Mouse (Mus musculus): ENCODE data around the gene Zfp512b.

The Zfp512b gene

DNA sequence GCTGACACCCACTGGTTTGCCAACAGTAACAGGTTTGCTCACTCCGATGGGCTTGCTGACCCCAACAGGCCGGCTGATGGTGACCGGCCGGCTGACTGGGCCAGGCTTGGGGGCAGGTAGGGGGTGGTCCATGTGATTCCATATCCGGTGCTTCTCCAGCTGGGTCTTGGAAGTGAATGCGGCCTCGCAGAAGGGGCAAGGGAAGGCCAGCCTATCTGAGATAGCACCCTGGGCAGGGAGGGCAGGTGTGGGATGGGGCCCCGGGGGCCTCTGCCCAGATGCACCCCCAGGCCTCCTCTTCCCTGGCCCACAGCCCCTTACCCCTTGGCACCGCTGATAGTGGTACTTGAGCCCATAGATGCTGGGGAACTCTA, 2.9 kb downstream of the Zfp512b start:
- DNase-seq (ENCODE audit: low spot score in 2 of 2), result no peak

DNA sequence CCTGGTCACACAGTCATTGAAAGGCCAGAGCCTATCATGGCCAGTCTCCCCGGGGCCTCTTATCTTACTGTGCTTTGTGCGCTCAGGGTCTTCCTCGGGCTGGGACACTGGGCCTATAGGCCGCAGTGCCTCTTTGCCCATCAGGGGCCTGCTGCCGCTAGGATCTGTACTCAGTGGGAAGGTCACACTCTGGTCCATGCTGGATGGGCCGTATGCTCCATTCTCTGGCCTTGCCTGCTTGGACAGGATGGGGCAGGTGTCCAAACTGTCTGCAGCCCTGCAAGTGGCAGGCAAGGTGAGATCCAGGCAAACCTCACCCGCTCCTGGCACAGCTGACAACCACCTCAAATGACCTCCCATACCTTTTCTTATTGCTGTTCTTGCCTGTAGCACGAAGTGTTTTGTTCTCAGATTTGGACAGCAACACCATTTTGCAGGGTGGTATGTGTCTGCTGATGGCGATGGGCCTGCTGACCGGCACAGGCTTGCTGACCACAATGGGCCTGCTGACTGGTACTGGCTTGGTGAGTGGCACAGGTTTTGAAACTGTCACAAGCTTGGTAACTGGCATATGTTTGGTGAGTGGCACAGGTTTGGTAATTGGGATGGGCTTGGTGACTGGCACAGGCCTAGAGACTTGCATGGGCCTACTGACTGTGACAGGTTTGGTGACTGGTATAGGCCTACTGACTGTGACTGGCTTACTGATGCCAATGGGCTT, 3.4 kb downstream of the Zfp512b start:
- no peak for DNase-seq (ENCODE audit: low spot score in 2 of 2)

DNA sequence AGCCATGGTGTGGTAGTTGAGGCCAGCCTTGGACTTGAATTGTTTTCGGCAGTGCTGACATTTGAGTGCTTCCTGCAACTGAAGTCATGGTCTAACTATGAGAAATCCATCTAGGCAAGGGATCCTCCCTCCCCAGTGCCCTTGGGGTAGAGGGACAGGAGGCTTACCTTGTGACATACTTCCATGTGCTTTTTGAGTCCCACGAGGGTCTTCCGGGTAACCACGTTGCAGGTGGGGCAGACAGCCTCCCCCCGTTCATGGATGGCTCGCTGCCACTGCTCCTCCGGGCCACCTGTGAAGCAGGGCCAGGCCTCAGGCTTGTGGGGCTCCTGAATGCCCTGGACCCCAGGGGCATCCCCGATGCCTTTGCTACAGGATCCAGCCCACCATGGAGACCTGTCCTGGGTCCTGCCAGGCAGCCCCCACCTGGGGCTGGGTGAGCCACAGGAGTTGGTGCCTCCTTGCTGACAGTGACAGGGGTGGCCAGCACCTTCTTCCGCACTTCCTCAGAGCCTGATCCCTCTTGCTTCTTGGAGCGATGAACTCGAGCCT, 4.3 kb downstream of the Zfp512b start:
- no peak for DNase-seq (ENCODE audit: low spot score in 2 of 2)

DNA sequence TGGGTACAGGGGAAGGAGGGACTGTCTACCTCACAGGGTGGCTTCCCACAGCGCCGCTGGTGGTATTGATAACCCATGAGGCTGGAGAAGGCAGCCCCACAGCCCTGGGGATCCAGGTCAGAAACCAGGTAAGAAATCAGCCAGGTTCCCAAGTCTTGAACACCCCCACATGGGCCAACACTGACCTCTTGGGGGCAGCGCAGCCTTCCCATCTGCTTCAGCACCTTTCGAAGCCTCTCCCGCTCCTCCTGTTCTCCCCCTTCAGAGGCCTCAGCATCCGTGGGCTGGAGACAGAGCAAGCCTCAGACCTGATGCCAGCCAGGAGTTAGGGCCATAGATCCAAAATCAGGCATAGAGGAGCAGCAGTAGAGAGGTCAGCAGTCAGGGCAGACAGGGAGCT, 4.8 kb downstream of the Zfp512b start:
- DNase-seq (ENCODE audit: low spot score in 2 of 2), result no peak

DNA sequence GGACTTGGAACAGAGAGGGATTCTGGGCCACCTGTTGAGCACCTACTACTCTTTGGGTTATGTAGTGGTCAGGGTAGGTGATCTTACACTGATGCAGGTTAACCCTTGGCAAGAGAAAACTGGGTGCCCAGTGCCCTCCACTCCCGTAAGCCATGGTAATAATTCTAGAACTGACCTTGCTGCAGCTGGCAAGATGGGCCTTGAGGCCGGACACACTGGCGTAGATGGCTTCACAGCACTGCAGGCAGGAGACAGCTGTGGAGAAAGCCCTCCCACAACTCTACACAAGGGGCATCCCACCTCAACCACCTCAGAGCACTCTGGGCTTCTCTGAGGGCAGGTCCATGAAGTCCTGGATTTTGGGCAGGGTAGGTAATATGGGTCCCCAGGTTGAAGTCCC, 6.5 kb downstream of the Zfp512b start:
- DNase-seq (ENCODE audit: low spot score in 2 of 2), result no peak

DNA sequence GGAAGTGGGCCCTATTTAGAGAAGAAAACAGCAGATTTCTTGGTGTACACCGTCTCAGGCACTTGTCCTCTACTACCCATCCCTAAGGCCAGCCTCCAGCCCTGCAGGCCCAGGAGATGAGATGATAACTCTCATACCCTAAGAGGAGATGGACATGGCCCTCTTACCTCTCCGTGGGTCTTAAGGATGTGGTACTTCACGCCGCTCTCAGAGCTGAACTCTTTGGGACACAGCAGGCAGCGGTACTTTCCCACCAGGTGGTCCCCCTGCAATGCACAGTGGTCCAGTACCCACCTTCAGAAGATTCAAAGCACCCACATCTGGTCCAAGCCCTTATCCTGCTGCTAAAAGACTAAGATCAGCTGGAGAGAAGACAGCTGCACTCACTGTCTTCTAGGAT, 7.1 kb downstream of the Zfp512b start:
- no peak for DNase-seq (ENCODE audit: low spot score in 2 of 2)

DNA sequence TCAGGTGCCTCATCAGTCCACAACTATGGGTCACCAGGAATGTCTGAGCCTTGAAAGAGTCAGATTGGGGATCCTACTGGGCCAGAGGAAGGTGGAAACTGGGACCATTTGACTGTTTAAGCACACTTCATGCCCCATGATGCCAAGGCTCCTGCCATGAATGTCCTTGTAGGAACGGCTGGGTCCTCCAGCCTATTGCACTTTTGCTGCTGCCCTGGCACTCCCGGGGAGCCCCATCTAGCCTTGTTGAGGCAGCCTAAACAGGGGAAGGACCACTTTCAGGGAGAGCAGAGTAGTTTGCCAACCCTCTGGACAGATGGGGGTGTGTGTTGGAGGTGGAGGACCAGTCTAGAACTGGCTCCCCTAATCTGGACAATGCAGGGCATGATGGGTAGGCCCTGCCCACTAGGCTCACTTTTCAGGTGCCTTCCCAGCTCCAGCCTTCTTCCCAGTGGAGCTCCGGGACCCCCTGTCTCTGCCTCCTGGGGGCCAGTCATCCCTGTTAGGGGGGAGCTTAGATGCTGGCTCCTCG, 8.1 kb downstream of the Zfp512b start, which contains the start of gene Uckl1:
Gene Uckl1 (minus strand): TSS at position 482 of the 532 bp plus-strand sequence.
- no peak for DNase-seq (ENCODE audit: low spot score in 2 of 2)

DNA sequence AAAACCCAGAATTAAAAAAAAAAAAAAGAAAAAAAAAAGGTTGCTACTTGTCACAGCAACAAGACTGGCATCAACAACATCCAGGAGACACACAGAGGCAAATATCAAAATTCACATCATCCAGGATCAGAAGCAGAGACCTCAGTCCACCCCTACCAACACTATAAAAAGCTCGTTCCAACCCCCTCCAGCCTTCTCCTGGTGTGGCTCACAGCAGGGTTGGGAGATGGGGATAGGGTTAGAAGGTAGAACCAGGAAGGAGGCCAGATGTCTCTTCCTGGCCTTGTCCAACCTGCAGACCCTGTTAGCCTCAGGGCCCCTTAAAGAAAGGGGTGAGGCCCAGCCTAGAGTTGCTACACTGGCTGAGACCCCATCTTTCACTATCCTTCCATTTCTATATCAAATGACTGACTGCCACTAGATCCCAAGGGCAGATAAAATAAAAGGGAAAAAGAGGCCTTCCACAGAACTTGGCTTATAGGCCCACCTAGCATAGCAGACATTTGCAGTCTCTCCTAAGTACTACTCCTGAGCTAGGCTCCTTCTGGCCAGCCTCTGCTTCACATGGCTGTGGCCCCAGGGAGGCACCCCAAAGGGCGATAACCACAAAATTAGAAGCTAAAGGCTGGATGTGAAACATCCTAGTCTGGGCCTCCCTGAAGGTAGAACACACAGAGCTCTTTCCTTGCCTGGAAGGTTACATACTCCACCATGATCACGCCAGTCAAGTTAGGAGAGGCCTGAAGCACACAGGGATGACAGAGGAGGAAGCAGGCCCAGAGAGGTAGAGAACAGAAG, 8.9 kb downstream of the Zfp512b start:
- DNase-seq (ENCODE audit: low spot score in 2 of 2), result no peak

DNA sequence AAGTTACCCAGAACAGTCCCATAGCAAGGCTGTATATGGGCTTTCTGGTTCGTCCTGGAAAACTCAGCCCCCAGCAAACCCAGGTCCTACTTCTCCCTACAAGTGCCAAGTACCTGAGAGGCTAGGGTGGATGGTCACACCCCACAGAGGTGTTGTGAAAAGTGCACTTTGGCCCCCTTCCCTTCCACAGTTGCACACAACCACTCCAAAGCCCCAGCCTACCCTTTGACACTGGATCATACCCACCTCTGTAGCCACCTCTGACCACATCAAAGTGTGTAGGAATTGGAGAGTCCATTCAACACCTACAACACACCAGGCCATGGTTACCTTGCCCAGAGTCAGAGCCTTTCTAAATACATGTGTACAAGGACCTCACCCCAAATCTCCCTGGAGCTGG, 9.7 kb downstream of the Zfp512b start:
- DNase-seq (ENCODE audit: low spot score in 2 of 2), result no peak

DNA sequence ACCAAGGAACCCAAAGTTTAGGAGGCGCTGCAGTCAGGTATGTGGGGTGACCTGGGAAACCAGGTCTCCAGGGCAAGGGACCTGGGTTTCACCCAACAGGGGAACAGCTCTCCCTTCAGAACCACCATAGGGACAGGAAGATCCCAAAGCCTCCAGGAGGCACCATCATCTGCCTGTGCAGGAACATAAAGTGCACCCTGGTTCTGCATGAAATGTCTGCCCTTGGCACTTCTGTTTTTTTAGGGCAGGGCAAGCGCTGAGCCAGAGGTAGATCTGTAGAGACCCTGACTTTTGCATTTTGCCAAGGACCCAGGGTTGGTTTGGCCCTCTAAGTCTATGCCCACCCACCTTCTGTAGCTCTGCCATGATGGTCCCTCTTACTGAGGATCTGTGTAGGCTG, 10.2 kb downstream of the Zfp512b start:
- no peak for DNase-seq (ENCODE audit: low spot score in 2 of 2)

DNA sequence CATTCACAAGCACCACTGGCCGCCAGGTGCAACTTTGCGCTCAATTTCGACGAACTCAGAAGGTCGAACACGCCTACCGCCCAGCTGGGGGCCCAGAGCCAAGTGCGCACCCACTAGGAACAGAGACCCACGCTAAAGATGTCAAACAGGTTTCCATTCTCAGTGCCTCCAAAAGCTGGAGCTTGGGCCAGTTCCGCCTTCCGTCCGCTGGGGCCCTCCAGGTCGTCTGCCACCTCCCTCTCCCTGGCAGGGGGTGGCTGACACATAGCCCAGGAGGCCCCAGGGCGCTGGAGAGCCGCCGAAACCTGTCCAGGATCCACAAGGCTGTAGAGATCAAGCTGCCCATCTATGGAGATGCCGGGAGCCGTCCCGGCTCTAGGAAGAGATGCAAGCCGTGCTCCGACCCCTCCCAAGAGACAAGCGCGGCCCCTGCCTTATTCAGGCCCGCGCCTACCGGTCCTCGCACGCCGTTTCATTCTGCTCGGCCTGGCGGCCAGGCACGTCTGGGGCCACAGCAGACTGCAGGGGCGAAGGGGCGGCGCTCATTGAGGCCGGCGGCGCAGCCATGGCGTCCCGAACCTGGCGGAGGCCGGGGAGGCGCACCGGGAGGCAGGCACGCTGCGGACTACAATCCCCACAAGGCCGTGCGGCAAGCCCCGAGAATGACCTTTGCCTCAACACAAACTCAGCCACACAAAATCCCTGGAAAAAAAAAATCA, 11.0 kb downstream of the Zfp512b start:
- DNase-seq (ENCODE audit: low spot score in 2 of 2), result peak; percentile 77 to 86

DNA sequence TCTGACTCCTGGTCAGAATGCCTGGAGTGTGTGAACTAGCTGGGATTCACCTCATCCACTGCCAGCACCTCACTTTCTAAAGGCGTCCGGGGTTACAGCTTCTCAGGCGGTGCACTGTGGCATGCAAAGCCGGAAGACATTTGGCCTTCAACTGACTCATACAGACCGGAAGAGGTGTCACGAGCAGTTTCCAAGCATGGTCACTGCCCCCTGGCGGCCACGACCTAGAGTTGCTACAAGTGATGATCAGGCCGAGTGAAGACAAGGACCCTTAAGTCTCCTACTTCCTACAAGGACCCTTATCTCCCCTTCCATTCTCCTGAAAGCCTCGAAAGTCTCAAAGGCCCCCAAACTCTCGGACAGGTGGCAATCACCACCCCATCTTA, 11.6 kb downstream of the Zfp512b start:
- peak; percentile 65 to 80 for DNase-seq (ENCODE audit: low spot score in 2 of 2)

DNA sequence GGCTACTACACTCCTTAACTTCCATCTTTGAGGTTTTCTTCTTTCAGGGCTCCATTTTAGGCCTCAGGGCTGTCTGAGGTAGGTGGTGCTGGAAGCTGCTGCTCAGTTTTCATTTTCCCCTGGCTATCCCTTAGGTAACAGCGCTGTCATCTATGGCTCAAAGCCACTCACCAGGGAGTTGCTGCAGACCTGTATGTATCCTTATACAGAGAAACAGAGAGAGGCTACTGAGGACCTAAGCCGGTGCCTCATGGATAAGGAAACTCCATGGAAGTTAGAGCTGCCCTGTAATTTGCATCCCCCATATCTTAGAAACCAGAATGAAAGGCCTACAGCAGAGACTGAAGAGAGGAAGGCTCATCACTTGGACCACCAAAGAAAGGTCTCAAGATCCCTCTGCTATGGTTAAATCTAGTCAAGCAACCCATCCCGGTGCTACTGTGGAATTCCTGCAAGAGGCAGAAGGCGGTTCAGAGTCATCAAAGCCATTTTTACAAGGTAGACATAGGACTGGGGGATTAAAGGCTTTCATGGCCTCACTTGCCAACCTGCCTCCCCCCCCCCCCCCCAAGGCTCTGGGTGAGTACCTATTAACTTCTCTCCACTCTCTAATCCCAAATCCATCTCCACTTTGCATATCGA, 12.4 kb downstream of the Zfp512b start:
- no peak for DNase-seq (ENCODE audit: low spot score in 2 of 2)

DNA sequence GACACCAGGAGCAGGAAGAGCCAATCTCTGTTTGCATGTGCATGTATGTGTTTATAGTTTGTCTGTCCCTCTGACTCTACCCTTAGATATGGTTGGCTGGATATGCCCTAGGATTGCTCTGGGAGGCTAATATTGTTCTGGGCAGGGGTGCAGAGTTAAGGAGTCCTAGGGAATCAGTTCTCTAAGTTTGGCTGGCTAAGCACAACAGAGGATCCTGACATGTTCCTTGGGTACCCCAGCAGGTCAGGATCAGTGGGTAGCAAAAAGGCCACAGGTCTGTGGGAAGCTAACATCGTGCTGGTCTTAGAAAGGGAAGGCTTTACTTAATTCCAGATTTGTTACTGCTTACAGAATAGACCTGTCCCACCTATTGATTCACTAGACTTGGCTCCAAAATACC, 12.9 kb downstream of the Zfp512b start:
- DNase-seq (ENCODE audit: low spot score in 2 of 2), result no peak

DNA sequence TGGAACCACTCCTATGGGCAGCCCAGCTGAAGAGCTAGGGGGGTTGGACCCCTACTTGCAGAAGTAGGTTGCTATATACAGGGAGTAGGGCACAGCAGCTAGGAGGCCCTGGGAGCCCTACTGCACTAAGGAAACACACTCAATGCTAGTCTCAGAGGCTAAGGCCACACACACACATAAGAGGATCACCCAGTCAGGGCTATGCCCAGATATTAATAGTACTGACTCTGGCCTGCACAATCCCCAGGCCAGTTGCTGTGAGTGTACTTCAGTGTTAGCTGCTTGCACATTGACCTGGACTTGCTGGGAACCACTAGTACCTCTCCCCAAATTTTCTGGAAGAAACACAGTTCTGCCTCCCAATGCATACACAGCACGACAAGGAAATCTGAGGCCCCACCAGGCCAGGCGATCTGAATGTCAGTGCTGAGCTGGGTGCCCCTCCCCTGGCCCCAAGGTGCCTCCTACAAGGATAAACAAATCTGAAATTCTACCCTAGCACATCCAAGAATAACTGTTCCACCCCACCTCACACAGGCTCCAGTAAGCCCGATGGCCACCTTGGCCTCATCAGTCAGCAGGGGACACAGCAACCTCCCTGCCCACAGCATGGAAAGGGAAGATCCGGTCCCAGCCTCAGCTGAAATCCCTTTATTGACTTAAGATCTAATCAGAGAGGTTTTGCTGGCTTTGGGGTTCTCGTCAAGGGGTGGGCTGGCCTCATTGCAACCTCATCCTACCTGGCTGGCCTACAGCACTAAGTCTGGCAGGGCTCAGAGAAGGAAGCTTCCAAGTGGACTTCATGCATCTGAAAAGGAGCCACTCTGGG, 13.6 kb downstream of the Zfp512b start:
- DNase-seq (ENCODE audit: low spot score in 2 of 2), result no peak

DNA sequence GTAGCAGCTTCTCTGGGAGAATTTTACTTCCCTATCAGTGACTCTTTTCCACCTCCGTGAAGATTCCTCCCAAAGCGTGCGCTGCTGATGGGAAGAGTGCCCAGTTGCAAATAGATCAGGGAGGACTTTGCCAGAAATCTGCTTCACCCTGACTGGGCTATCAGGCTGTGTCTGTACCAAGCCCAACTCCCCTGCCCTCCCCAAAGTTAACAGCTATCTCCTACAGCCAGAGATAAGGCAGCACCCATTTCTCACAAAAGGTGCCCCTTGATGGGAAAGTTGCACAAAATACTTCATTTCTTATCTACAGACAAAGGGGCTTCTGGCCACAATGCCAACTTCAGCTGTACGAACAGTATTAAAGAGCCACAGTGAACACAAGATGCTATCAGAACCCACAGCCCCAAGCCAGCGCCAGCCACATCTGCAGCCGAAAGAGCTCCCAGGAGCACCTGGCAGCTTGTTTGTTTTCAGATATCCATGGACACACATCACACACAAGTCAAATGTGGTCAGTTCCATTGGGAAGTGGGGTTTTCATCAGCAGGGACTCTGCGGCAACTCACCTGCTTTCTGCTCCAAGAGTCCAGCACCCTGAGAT, 14.5 kb downstream of the Zfp512b start:
- no peak for DNase-seq (ENCODE audit: low spot score in 2 of 2)

DNA sequence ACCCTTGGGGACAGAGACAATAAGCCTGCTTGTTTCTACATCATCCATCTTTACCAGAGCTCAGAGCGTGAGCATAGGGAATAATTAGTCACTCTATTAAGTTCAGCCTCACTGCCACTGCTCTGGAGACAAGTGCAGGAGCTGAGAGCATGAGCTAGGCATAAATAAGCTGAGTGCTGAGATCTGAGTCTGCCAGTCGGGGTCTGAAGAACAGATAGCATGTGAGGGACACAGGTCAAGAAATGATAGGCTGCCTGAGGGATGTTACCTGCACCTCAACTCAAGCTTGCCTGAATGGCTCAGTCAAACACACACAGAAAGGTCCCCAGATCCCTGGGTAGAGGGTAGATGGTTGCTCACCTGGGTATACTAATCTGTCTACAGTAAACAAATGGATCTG, 15.5 kb downstream of the Zfp512b start:
- no peak for DNase-seq (ENCODE audit: low spot score in 2 of 2)

DNA sequence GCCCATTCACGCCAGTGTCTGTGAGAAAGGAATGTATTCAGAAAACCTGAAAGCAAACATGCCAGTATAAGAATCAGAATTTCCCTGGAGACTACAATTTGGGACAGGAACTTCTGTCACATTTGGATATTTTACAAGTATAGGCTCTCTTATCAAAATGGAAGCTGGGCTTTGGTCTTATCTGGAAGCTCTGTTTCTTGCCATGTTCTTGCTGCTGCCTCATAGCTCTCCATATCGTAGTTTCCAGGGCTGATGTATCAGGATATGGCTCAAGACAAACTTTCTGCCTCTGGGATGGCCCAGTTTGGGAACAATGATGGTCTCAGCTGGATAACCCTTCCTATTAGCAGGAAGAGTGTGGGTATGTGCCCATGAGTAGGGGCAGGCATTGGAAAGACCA, 16.0 kb downstream of the Zfp512b start:
- DNase-seq (ENCODE audit: low spot score in 2 of 2), result no peak

DNA sequence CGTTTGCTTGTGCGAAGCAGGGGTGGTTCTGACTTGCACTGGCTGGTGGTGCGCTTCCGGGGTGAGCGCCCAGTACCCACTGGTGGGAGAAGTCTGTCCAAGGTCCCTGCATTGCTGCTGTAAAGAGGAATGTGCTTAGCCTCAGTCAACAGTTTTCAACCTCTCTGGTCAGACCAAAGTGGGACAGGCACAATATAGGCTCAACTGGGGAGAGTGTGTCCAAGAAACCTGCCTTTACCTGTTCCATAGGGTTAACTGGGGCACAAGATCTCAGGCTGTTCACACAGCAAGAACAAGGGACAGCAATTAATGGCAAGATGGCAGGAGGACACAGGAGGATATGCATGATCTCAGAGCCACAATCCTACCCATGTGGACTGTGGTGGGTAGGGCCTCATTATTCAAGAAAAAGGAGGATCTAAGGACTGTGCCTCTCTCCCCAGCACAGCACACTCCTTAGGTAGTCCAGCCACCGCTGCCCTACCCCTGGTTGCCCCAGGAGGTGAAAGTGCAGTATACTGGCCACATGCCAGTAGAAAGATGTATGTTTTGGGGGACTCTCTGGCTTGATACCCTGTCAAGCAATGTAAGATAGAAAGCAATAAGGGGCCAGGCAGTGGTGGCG, 17.6 kb downstream of the Zfp512b start:
- no peak for DNase-seq (ENCODE audit: low spot score in 2 of 2)

DNA sequence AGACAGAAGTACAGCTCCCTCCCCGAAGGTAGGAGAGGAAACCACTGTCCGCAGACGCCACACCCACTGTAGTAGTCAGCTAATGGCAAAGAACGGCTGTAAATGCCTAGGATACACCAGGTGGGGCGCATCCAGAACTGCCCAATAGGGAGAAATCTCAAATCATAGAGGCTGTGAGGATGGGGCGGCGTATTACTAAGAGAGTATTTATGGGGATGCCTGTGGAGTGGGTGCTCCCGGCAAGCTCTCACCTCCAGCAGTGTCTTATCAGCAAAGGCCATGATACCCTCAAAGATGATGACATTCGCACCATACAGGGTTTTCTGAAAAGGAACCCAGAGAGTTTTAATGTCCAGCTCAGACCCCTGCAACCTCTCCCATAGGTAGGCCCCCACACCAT, 18.6 kb downstream of the Zfp512b start:
- no peak for DNase-seq (ENCODE audit: low spot score in 2 of 2)

All from urinary bladder, adult 18-20 months (tissue).